Mouse (Mus musculus) embryonic stem cell, embryonic (primary cell): ENCODE results near the gene Trim50.

Experiments
- CTCF ChIA-PET, 4 experiments: fragments of 300-600 bp in 2 of 4; fragments of 350-600 bp in 2 of 4; sonication (Branson Sonifier 250); formaldehyde crosslinking; loops; one replicate each; lab custom pipeline; 2022; ENCODE audit warnings: inconsistent platforms in 2 of 4; lab: Charles Lee
- POLR2A ChIA-PET, 4 experiments: fragments of 300-600 bp in 2 of 4; fragments of 350-600 bp in 2 of 4; sonication (Branson Sonifier 250); formaldehyde crosslinking; loops; one replicate each; lab custom pipeline; 2022; ENCODE audit warnings: antibody characterized with exemption in 4 of 4, inconsistent platforms in 1 of 4; lab: Charles Lee

Trim50 gene

DNA sequence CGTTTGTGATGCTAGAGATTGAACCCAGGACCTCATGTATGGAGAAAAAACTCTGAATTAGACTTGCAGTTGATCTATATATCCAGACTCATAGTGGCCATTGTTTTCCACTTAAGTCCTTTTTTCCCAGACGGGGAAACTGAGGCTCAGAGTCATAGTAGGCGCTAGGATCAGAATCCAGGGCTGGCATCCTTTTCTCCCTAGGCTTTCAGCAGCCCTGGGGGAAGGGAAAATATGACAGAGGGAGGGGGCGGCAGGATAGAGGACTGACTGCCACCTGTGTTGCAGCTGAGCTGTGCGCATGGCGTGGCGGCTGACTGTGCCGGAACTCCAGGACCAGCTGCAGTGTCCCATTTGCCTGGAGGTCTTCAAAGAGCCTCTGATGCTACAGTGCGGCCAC lies at the start of gene Trim50:
TSS of gene Trim50 (plus strand) at position 301 of the 400 bp plus-strand sequence.
- ChIA-PET CTCF (interaction anchor here (0.6 to 2.8 kb wide), 21 partner anchors 9 to 446 kb away, joined by 3 to 12 read pairs (median 4); partner anchors contain the start of gene Tmem270 (in 1 of the 4)), POLR2A (interaction anchor here in 3 of 4 experiments (0.5 to 2.3 kb wide), 8 partner anchors 11 to 664 kb away, joined by 3 to 8 read pairs (median 3); partner anchors contain the start of gene Cldn4 (in 1 of the 3))

- POLR2A ChIA-PET = interaction anchor here in 2 of 4 experiments (0.6 to 1.4 kb wide), 4 partner anchors 42 to 472 kb away, joined by 3 to 7 read pairs (median 4); partner anchors contain the start of genes Abhd11 (in 1 of the 2), Mdh2 (in 1 of the 2) and Styxl1 (in 1 of the 2)
- CTCF ChIA-PET = interaction anchor here in 1 of 4 experiments (0.8 kb wide), 1 partner anchor 49 kb away, joined by 3 read pairs; no protein-coding TSS in a partner anchor
Observed at GRCm38 (mm10) chr5:135306321-135306965, 46.7 kb upstream of the Trim50 start.

DNA sequence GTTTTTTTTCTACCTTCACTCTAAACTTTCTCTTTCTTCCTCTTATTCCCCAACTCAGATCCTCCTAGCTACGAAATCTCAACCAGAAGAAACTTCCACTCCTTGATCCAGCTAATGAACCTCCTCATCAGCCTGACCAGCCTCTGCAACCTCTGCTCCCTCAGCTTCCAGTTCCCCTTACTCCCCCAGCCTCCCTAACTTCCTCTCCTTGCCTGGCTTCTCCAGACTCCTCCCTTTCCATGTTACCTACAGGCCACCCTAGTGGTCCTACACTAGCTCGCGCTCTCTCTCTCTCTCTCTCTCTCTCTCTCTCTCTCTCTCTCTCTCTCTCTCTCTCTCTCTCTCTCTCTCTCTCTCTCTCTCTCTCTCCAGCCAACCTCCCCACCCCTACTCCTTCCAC lies 36.9 kb upstream of the Trim50 start:
- CTCF ChIA-PET = interaction anchor here in 1 of 4 experiments (1.0 kb wide), 1 partner anchor 350 kb away, joined by 3 read pairs; no protein-coding TSS in a partner anchor
- POLR2A ChIA-PET = interaction anchor here in 1 of 4 experiments (1.1 kb wide), 1 partner anchor 307 kb away, joined by 3 read pairs; the partner anchor contains the start of gene Abhd11

- POLR2A ChIA-PET = interaction anchor here in 1 of 4 experiments (0.6 kb wide), 1 partner anchor 541 kb away, joined by 3 read pairs; no protein-coding TSS in a partner anchor
- CTCF ChIA-PET = interaction anchor here in 3 of 4 experiments (0.6 to 1.2 kb wide), 10 partner anchors 18 to 866 kb away, joined by 3 to 9 read pairs (median 3); no protein-coding TSS in a partner anchor
Observed at GRCm38 (mm10) chr5:135319856-135320255, 33.2 kb upstream of the Trim50 start.

GRCm38 (mm10) chr5:135322197-135322596 lies 30.9 kb upstream of the Trim50 start:
- POLR2A ChIA-PET = no interaction called here
- CTCF ChIA-PET = interaction anchor here in 3 of 4 experiments (0.6 to 0.8 kb wide), 4 partner anchors 36 to 259 kb away, joined by 3 to 8 read pairs (median 3); no protein-coding TSS in a partner anchor

DNA sequence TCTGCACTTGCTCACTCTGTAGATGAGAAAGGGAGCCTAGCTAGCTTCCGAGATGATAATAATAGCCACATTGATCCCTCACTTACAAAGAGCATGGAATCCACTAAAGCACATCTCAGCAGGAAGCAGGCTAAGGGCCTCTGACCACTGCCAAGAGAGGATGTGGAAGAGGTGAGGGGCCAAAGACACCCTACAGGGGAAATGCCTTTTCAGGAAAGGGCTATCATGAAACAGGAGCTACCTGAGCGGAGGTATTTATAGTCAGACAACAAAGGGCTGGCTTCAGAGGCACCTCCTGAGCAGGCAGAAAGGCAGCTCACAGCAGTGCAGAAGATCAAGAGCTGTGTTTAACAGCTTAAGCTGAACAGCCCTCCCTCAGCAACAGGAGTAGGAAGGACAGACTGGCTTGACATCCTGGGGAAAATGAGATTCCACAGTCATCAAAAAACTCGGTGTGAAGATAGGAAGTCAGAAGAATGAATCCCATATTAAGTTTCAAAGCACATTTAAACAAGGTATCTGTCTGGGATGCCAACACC lies 26.9 kb upstream of the Trim50 start:
- POLR2A ChIA-PET = interaction anchor here in 2 of 4 experiments (0.6 to 1.1 kb wide), 3 partner anchors 9 to 183 kb away, joined by 3 read pairs; no protein-coding TSS in a partner anchor
- CTCF ChIA-PET = interaction anchor here in 1 of 4 experiments (0.5 kb wide), 1 partner anchor 208 kb away, joined by 3 read pairs; no protein-coding TSS in a partner anchor

DNA sequence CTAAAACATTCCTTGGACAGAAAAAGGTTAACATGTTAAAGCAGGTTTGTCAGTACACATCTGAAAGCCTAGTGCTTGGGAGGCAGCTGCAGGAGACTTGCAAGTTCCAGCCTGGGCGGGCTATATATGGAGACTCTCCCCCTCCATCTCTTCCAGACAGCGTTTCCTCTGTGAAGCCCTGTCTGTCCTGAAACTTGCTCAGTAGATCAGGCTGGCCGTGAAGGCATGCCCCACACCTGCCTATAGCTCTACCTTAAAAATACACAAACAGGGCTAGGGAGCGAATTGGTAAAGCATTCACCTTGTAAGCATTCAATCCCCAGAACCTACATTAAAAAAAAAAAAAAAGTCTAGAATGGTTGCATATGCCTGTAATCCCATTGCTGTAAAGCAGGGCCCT lies 23.6 kb upstream of the Trim50 start:
- POLR2A ChIA-PET = interaction anchor here in 2 of 4 experiments (0.7 kb wide), 2 partner anchors 24 to 342 kb away, joined by 3 to 4 read pairs; no protein-coding TSS in a partner anchor
- CTCF ChIA-PET = interaction anchor here in 1 of 4 experiments (0.5 to 1.1 kb wide), 2 partner anchors 10 to 54 kb away, joined by 3 to 4 read pairs; no protein-coding TSS in a partner anchor

DNA sequence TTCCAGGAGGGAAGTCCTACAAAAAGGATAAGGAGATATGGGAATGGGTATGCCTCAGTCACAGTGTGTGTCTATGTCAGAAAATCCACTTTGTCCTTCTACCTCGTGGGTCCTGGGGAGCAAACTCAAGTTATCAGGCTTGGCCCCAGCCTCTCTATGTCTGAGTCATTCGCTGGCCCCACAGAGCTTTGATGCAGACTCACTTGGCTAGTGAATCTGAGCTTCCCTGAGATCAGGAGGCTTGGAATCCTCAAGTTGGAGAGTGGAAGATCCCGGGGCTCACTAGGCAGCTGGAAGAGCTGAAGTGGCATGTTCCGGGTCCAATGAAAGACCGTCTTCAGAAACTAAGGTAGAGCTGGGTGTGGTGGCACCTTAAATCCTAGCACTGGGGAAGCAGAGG lies 22.9 kb upstream of the Trim50 start:
- CTCF ChIA-PET = interaction anchor here in 1 of 4 experiments (0.6 kb wide), 1 partner anchor 195 kb away, joined by 3 read pairs; no protein-coding TSS in a partner anchor
- POLR2A ChIA-PET = no interaction called here

GRCm38 (mm10) chr5:135331161-135331560 lies 21.9 kb upstream of the Trim50 start:
- ChIA-PET CTCF (no interaction called here), POLR2A (no interaction called here)

GRCm38 (mm10) chr5:135337575-135337974 lies 15.5 kb upstream of the Trim50 start:
- POLR2A ChIA-PET = interaction anchor here in 2 of 4 experiments (0.6 to 2.0 kb wide), 3 partner anchors 17 to 123 kb away, joined by 3 to 6 read pairs (median 3); no protein-coding TSS in a partner anchor

DNA sequence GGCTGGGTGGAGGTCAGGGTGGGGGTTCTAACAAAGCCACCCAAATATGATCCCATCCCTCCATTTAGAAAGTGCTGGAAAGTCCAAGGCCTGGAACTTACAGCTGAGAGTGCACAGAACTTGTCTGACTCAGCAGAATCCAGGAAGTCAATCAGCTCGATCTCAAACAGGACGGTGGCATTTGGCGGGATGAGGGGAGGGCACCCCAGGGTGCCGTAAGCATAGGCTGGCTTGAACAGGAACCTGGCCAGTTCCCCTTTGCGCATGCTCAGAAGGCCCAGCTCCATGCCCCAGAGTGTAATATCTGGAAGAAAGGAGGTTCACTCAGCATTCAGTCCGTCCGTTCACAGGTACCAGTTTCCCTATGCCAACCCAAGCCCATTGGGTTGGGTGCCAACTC lies 7.1 kb upstream of the Trim50 start:
- ChIA-PET POLR2A (interaction anchor here in 1 of 4 experiments (0.6 to 1.4 kb wide), 2 partner anchors 10 to 294 kb away, joined by 3 to 5 read pairs; no protein-coding TSS in a partner anchor), CTCF (interaction anchor here in 3 of 4 experiments (0.5 to 2.8 kb wide), 7 partner anchors 17 to 330 kb away, joined by 3 to 13 read pairs (median 4); no protein-coding TSS in a partner anchor)

More at GRCm38 (mm10) chr5:135337575-135337974, 15.5 kb upstream of the Trim50 start:
- CTCF ChIA-PET = interaction anchor here in 2 of 4 experiments (0.6 to 0.9 kb wide), 2 partner anchors 232 to 430 kb away, joined by 3 read pairs; no protein-coding TSS in a partner anchor

DNA sequence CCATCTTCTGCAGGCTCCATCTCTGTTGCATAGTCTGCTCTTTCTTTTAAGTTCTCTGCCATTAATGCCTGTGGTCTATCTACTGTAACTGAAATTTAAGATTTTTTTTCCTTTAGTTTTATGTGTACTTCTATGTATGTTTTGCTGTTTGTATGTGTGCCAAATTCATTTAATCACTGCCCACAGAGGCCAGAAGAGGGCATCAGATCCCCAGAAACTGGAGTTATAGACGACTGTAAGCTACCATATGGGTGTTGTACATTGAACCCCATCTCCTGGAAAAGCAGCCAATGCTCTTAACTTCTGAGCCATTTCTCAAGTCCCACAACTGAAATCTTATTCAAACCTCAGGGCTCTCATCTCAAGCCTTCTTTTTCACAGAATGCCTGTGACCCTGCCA lies 6.7 kb upstream of the Trim50 start:
- ChIA-PET POLR2A (interaction anchor here in 1 of 4 experiments (0.6 to 1.4 kb wide), 2 partner anchors 10 to 294 kb away, joined by 3 to 5 read pairs; no protein-coding TSS in a partner anchor), CTCF (interaction anchor here in 3 of 4 experiments (0.9 to 2.8 kb wide), 5 partner anchors 17 to 37 kb away, joined by 3 to 13 read pairs (median 5); no protein-coding TSS in a partner anchor)

DNA sequence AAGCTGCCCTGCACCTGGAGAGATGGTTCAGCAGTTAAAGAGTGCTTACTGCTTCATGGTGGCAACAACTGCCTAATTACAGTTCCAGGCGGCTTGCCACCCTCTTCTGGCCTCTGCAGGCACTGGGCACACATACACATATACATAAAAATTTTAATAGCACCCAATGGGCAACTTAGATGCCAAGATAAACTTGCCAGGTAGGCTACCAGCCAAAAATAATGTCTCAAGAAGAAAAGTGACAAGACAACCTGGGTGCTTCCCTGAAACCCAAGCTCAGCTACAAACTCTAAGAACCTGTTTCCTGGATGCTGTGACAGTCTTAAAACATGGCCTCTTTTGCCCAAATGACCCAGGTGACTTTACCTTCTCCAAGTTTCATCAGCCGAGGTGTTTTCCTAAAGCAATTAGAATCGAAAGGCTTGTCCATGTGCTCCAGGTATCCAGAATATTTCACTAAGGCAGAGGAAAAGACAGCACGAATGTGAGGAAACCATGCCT lies 5.5 kb upstream of the Trim50 start:
- ChIA-PET POLR2A (interaction anchor here in 2 of 4 experiments (0.7 to 1.5 kb wide), 2 partner anchors 16 to 41 kb away, joined by 6 to 7 read pairs; no protein-coding TSS in a partner anchor), CTCF (interaction anchor here in 3 of 4 experiments (0.7 to 2.8 kb wide), 4 partner anchors 16 to 52 kb away, joined by 4 to 13 read pairs (median 5); no protein-coding TSS in a partner anchor)

- ChIA-PET POLR2A (interaction anchor here in 3 of 4 experiments (0.6 to 1.2 kb wide), 12 partner anchors 8 to 430 kb away, joined by 3 to 5 read pairs (median 4); no protein-coding TSS in a partner anchor), CTCF (interaction anchor here in 2 of 4 experiments (0.6 to 0.7 kb wide), 3 partner anchors 179 to 318 kb away, joined by 3 to 6 read pairs (median 3); no protein-coding TSS in a partner anchor)
Observed at GRCm38 (mm10) chr5:135349862-135350261, 3.2 kb upstream of the Trim50 start, which contains the start of gene Fkbp6. TSS of gene Fkbp6 (minus strand) at chr5:135350044.

DNA sequence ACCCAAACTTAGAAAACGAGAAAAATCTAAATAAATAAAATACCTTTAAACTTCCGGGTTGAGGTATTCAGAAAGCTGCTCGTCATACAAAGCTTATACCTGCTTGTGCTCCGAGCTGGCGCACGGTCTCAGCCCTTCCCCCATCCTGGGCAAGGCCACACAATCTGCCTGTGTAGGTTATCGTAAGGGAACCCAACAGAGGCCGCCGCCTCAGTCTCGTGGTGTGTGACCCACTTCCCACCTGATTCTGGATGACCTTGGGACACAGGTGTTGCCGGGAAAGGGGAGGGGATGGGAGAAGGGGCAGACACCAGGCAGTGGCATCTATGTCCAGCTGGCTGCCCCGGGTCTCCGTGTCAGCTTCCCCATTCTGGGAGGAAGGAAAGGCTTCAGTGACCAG lies 1.5 kb upstream of the Trim50 start:
- CTCF ChIA-PET = interaction anchor here in 2 of 4 experiments (0.6 to 1.0 kb wide), 3 partner anchors 12 to 691 kb away, joined by 3 to 8 read pairs (median 4); no protein-coding TSS in a partner anchor
- POLR2A ChIA-PET = interaction anchor here in 2 of 4 experiments (0.7 to 2.3 kb wide), 10 partner anchors 9 to 427 kb away, joined by 3 to 8 read pairs (median 4); partner anchors contain the start of genes Abhd11 (in 1 of the 2), Cldn4 (in 1 of the 2), Mdh2 (in 1 of the 2) and Styxl1 (in 1 of the 2)

DNA sequence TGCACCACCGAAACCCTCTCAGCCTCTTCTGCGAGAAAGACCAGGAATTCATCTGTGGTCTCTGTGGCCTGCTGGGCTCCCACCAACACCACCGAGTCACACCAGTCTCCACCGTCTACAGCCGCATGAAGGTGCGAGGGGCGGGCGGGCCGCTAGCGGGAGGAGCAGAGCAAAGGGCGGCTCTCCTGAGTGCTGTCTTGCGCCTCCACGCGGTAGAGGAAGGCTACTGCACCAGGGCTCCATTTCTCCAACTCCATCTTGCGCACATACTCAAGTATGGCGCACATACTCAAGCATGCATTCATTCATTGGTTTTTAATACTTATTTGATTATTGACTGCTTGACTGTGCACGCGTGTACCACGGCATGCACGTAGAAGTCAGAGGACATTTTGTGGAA lies 469 bp downstream of the Trim50 start:
- ChIA-PET CTCF (interaction anchor here (0.5 to 2.8 kb wide), 26 partner anchors 8 to 447 kb away, joined by 3 to 12 read pairs (median 4); partner anchors contain the start of gene Tmem270 (in 1 of the 4)), POLR2A (interaction anchor here in 3 of 4 experiments (0.5 to 2.3 kb wide), 9 partner anchors 10 to 664 kb away, joined by 3 to 8 read pairs (median 4); partner anchors contain the start of genes Abhd11 (in 1 of the 3) and Cldn4 (in 1 of the 3))

DNA sequence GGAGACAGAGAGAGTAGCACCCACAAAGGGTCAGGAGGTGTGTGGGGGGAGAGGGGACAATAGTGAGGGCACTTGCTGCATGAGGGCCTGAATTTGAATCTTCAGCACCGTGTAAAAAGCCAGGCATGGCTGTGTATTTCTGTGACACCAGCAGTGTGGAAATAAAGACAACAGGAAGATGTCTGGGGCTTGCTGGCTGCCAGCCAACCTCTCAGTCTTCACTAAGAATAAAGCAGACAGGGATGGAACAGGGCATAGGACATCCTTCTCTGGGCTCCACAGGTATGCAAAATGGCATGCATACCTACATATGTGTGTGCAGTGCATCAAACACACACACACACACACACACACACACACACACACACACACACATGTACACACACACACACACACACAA lies 3.0 kb downstream of the Trim50 start:
- CTCF ChIA-PET = interaction anchor here in 1 of 4 experiments (2.3 kb wide), 1 partner anchor 8 kb away, joined by 7 read pairs; no protein-coding TSS in a partner anchor
- POLR2A ChIA-PET = no interaction called here
